Mouse (Mus musculus): ENCODE data around the gene Tapt1.

Gene Tapt1

GRCm38 (mm10) chr5:44199109-44199508, 27.3 kb downstream of the Tapt1 start:
- DNase-seq (ENCODE audit: low read depth, low spot score), result no peak

DNA sequence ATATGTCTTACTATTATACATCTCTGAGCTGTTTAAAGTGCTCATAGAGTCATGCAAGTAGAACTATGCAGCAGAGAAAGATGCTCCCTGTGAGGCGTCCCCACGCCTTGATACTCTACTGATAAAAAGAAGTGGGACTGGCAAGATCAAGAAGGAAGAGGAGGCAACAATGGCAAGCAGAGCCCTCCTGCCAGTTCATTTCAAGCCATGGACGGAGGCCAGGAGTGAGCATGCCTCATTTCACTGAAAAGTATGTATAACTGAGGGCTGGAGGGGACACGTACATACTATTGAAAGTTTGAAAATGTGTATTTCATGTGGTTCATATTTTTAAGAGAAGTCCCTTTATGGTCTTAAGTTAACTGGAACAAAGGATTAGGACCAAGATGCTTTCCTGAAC, 28.0 kb downstream of the Tapt1 start:
- DNase-seq (ENCODE audit: low read depth, low spot score), result no peak

GRCm38 (mm10) chr5:44197806-44198205, 28.6 kb downstream of the Tapt1 start:
- no peak for DNase-seq (ENCODE audit: low read depth, low spot score)

DNA sequence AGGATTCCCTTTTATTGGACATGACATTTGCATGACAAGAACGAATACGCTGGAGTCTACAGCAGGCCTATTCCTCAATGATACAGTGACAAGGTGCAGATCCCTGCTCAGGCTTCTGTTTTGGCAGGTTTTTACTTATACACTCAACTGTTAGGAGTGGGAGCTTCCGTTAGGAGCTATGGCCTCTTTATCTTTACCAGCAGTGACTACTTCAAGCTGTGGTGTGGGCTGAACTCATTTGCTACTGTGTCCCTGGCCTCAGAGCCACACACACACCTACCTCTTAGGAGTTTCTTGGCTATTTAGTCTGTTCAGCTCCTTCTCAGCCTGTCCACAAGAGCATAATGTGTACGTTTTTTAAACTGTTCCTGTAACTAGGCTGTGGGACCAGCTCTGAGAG, 30.3 kb downstream of the Tapt1 start:
- DNase-seq (ENCODE audit: low read depth, low spot score), result peak; percentile 7

DNA sequence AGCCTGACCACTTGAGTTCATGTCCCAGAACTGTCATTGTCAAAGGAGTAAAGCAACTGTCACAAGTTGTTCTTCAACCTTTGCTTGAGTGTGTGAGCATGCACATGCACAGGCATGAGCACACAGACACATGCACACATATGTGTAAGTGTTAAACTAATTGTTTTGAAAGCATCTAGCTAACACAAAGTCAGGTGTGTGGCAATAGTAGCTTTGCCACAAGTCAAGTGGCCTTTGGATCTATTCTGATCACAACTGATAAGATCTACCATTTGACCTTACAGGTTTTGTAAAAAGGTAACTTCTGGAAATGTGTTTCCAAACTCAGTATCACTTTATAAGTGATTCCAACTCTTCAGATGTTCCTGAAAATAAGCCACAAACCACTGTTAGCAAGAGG, 39.1 kb downstream of the Tapt1 start:
- DNase-seq (ENCODE audit: low read depth, low spot score), result no peak

- DNase-seq (ENCODE audit: low read depth, low spot score), result no peak
Measured at GRCm38 (mm10) chr5:44181669-44182068, 44.8 kb downstream of the Tapt1 start.

GRCm38 (mm10) chr5:44180450-44180849, 46.0 kb downstream of the Tapt1 start:
- DNase-seq (ENCODE audit: low read depth, low spot score), result no peak

DNA sequence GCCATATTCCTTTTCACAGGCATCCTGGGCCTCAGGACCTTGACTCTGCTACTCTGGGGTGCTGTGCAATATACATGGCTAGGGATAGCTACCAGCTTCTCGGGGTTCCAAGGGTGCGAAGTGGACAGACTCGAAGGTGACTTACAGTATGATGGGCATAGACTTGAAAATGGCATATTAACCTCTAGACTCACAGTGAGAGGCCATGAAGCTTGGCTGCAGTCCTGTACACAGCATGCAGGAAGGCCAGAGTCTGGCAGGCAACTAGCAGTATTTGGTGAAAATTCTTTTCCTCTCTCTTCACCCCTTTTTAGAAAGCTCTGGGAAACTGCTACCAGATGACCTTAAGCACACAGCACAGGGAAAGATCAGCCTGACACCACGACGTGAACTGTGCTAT, 52.4 kb downstream of the Tapt1 start:
- no peak for DNase-seq (ENCODE audit: low read depth, low spot score)

DNA sequence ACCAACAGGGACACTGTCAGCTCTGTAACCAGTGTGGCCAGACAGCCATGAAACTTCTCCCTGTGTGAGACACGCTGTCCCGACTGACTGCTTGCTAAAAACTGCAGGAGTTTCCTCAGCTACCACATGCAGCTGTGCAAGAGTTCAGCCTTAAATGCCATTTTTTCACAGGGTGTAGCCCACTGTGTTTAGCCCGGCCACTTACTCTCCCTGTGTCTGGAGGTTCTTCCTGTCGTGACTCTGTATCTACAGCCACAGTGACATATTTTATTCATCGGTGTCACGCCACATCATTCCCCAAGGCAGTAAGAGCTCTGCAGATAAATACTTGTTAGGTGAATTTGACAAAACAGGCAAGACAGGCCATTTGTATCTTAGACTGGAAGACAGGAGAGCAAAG, 59.6 kb downstream of the Tapt1 start:
- no peak for DNase-seq (ENCODE audit: low read depth, low spot score)

DNA sequence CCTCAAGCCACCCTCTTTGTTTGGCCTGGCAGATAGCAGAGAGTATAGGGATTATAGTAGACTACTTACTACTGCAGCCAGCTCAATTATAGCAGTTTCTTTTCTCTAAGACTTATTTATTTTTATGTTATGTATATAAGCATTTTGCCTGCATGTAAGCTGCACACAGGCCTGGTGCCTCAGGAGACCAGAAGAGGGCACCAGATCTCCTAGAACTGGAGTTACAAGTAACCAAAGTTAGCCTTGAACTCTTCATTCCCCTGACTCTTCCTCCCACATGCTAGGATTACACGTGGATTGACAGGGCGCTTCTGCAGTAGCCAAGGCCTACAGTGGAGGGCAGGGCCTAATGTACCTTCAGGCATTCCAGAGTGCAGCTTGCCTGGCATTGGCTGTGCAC, 60.6 kb downstream of the Tapt1 start:
- DNase-seq (ENCODE audit: low read depth, low spot score), result peak; percentile 46

GRCm38 (mm10) chr5:44164233-44164776, 62.1 kb downstream of the Tapt1 start:
- DNase-seq (ENCODE audit: low read depth, low spot score), result no peak

DNA sequence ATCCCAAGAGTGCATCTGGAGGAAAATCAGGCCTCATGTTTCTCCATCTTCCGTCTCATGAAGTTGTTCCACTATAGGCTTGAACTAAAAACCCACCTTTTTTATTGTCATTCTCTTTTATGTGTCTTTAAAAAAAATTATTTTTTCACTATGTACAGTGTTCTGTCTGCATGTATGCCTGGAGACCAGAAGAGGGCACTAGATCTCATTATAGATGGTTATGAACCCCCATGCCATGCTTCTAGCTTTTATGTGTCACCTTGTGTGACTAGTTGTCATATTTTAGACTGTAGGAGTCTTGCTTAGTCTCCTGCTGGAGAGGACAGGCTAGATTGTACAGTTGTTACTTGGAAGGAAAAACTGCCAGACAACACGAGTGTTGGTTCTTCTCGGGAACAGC, 63.1 kb downstream of the Tapt1 start:
- DNase-seq (ENCODE audit: low read depth, low spot score), result no peak

- no peak for DNase-seq (ENCODE audit: low read depth, low spot score)
Measured at GRCm38 (mm10) chr5:44162786-44163185, 63.6 kb downstream of the Tapt1 start.

DNA sequence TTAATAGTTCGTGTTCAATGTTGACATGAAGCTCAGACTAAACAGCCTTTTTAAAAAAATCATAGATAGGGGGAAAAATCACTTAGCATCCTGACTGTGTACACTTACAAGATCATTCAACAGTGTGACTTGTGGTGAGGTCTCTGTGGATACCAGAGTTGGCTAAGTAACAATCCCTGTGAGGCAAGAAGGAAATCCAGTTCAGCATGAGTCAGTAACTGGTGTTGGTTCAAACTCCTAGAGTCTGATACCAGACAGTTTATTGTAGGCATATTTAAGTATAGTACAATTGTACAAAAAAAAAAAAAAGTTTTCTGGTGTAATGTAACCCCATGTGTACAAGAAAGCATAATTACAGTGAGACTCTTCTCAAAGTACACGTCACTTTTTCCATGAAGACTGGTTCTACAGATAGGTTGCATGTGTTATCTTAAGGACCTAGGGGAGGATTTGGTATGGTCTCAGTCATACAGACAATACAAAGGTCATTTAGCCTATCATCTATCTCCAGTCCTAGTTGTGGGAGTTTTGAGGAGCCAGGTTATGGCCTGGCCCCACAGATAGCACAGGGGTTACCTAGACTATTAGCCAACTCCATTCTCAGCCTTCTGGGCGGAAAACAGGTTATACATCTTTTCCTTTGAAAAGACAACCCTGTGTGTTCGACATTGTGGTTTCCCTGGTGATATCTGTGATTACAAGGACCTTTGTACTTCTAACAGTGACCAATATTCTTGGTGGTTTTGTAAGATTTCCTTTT, 66.6 kb downstream of the Tapt1 start:
- no peak for DNase-seq (ENCODE audit: low read depth, low spot score)

DNA sequence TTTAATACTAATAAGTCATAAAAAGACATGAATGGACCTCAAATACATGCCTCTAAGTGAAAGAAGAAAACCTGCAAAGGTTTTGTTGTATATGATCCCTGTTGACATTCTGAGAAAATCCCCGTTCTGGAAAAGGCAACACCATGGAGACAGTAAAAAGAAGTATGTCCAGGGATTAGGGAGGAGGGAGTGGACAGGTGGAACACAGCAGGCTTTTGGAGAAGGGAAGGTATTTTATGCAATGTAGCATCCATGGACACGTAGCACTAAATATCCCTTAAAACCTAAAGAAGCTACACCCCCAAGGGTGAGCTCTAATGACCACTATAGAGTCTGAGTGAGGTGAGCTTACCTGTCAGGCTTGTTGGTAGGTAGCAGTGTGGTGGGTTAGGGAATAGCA, 67.2 kb downstream of the Tapt1 start:
- DNase-seq (ENCODE audit: low read depth, low spot score), result no peak

DNA sequence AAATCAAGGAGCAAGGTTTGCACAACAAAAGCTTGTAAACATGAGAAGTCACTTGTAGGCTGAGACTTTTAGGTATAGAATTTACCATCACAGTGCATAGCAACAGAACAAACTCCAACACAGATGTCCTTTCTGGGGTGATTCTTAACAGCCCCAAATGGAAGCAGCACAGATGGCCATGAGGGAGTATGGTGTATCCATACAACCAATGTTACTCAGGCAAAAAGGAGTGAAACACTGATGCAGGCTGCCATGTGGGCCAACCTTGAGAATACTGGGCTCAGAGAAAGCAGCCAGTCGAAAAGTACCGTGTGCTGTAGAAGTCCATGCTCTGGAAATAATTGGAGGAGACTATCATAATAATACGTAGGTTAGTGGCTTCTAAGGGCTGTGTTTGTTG, 68.0 kb downstream of the Tapt1 start:
- DNase-seq (ENCODE audit: low read depth, low spot score), result no peak

GRCm38 (mm10) chr5:44157760-44158159, 68.7 kb downstream of the Tapt1 start:
- no peak for DNase-seq (ENCODE audit: low read depth, low spot score)

- DNase-seq (ENCODE audit: low read depth, low spot score), result no peak
Measured at GRCm38 (mm10) chr5:44153050-44153449, 73.4 kb downstream of the Tapt1 start.

DNA sequence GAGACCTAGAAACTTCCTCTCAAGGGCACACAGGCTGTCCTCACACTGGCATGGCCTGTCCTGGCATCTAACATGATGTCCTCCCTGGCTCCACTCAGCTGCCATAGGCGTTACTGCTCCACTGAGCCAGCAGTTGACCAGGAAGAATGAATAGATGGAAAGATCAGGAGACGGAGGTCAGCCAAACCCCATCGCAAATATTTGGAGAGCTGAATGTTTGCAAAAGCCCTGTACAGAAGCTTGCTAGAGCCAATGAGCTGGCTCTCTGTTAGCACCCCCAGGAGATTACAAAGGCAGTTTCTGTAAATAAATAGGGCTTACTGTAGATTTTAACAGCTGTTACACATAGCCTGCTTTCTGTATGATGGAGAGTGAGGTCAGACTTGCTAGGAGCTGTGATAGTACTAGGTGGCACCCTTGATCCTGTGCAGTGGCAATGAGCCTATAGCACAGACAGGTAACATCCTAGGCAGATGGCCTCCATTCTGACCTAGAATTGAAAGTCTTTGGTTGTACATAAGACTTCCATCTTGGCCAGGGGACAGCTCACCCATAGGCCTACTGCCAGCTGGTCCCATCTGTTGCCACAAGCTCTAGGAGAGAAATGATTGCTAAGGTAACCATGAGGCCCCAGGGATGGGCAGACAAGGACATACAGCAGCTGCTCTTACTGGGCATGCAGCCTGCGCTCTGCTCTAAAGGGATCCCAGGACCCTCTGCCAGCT, 74.9 kb downstream of the Tapt1 start:
- no peak for DNase-seq (ENCODE audit: low read depth, low spot score)

DNA sequence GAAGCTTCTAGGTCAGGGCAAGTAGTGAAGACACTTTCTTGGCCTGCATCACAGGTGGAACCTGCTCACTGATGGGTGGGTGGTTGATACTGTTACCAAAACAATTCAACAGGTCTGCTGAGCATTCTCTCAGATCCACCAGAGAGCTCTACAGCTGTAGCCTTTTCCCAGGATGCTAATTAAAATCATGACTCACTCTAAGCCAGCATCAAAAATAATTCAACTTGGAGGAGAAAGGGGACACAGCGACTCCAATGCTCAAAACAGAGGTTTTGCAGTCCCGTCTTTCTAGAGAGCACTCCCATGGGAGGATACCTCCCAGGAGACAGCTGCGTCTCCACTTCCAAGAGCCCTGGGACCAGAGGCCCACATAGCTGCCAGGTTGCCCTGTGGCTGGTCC, 78.7 kb downstream of the Tapt1 start:
- no peak for DNase-seq (ENCODE audit: low read depth, low spot score)

GRCm38 (mm10) chr5:44146437-44147332, 79.7 kb downstream of the Tapt1 start:
- no peak for DNase-seq (ENCODE audit: low read depth, low spot score)
